Mouse (Mus musculus) small intestine, adult 2 months (tissue): Measurements from ENCODE around the gene Mrrf.

ENCODE experiments used
- CTCF ChIP-seq: fragments of 200-500 bp; IDR thresholded peaks from 2 replicates; pipeline ENCODE4 v1.5.1; 2012; ENCODE audit warnings: low read depth, mild to moderate bottlenecking, control low read depth, inconsistent platforms, low read length, moderate library complexity, mixed read lengths; ENCODE audit not compliant: insufficient replicate concordance, insufficient read length; ENCODE audit errors: extremely low read depth
- POLR2A ChIP-seq: fragments of 200-500 bp; IDR thresholded peaks from 2 replicates; pipeline ENCODE4 v1.6.1; 2012; ENCODE audit warnings: low read depth, mild to moderate bottlenecking, control low read depth, inconsistent platforms, low read length, moderate library complexity

GRCm38 (mm10) chr2:36210796-36211195, 74.6 kb downstream of the Mrrf start:
- no peak for TF ChIP-seq POLR2A
- no peak for TF ChIP-seq CTCF
